Mouse (Mus musculus) liver, embryonic 13.5 days (tissue): ENCODE data around the gene Zfp536. TPM values are rescaled to one million over a fixed set of nuclear protein-coding genes. Genes with fewer than 3 reads are reported as not detected.
"Not testable (repeated sequence)": the region's sequence is repeated elsewhere in the genome, so short reads cannot be mapped to it uniquely, and the experiment has no call there.

ENCODE experiments used
- ATAC-seq: fragments of 200-750 bp; cut with Nextera tagmentation; 2 replicates; pipeline ENCODE4 v1.8.0; 2017; ENCODE audit warnings: low read depth, mild to moderate bottlenecking, moderate number of reproducible peaks, moderate library complexity
- DNase-seq: peaks from one replicate; pipeline ENCODE4 v3.0.0; 2022
- H3K27ac ChIP-seq: fragments of 300-500 bp; sonication (generic); 2 replicates; pipeline ENCODE4 v1.5.1; 2015; ENCODE audit warnings: moderate library complexity, mild to moderate bottlenecking, inconsistent platforms
- H3K27me3 ChIP-seq: fragments of 300-500 bp; sonication (generic); 2 replicates; pipeline ENCODE4 v1.6.1; 2015; ENCODE audit warnings: mild to moderate bottlenecking, inconsistent platforms
- H3K36me3 ChIP-seq: fragments of 300-500 bp; sonication (generic); 2 replicates; pipeline ENCODE4 v1.6.1; 2015; ENCODE audit warnings: mild to moderate bottlenecking, inconsistent platforms
- H3K4me1 ChIP-seq: fragments of 300-500 bp; sonication (generic); replicated peaks from 2 replicates; pipeline ENCODE4 v1.6.1; 2015; ENCODE audit warnings: inconsistent platforms
- H3K4me2 ChIP-seq: fragments of 300-500 bp; sonication (generic); 2 replicates; pipeline ENCODE4 v1.6.1; 2015; ENCODE audit warnings: inconsistent platforms, mild to moderate bottlenecking, moderate library complexity
- H3K4me3 ChIP-seq: fragments of 300-500 bp; sonication (generic); replicated peaks from 2 replicates; pipeline ENCODE4 v1.5.1; 2015; ENCODE audit warnings: mild to moderate bottlenecking, inconsistent platforms
- H3K9ac ChIP-seq: fragments of 300-500 bp; sonication (generic); 2 replicates; pipeline ENCODE4 v1.6.1; 2015; ENCODE audit warnings: mild to moderate bottlenecking, inconsistent platforms
- H3K9me3 ChIP-seq: fragments of 300-500 bp; sonication (generic); replicated peaks from 2 replicates; pipeline ENCODE4 v1.6.1; 2016; ENCODE audit warnings: inconsistent platforms
- WGBS: fragments of 180-500 bp; shearing (Covaris S2); methylation state at CpG from one replicate; pipeline ENCODE4 v1.1.7; 2015; ENCODE audit not compliant: insufficient replicate concordance; 5-methylcytosine and 5-hydroxymethylcytosine counted together
- polyA plus RNA-seq: library from polyadenylated mRNA; unstranded; fragments of >200 nt; fragmentation: Nextera tagmentation; extraction: Ambion mirVana; gene quantifications from 2 replicates; pipeline ENCODE4 v1.2.1, GENCODE M21; 2015

The Zfp536 gene
- polyA plus RNA-seq, 1 experiment from 2014 or later = 0.09 TPM

DNA sequence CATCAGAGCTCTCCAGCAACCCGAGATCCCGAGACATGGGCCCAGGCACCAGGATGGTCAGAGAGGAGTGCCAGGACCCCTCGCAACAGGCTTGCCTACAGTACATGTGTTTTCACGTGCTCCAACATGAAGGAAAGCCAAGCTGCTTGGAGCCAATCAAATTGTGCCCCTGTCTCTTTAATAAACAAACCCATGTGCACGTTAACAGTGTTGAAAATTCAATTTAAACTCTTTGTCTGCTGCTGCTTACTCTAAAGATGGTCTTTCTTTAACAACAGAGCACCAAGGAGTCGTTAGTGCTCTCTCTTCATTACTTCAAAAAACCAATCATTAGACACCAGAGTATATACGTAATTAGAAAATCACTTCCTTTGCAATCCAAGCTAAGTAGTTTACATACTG, 50.2 kb downstream of the Zfp536 start:
- H3K4me3 ChIP-seq = no peak overlapping the region
- H3K4me2 ChIP-seq = no peak overlapping the region
- no peaks in the 10 kb centered on the region for H3K36me3 ChIP-seq
- H3K9ac ChIP-seq = no peak overlapping the region
- no peaks in the 10 kb centered on the region for H3K9me3 ChIP-seq
- no peaks in the 10 kb centered on the region for H3K27me3 ChIP-seq
- no peak for DNase-seq
- no peaks in the 10 kb centered on the region for H3K4me1 ChIP-seq
- ATAC-seq = no peak
- 53% methylated on average over 7 of the region's 7 CpGs for WGBS
- no peak overlapping the region for H3K27ac ChIP-seq

DNA sequence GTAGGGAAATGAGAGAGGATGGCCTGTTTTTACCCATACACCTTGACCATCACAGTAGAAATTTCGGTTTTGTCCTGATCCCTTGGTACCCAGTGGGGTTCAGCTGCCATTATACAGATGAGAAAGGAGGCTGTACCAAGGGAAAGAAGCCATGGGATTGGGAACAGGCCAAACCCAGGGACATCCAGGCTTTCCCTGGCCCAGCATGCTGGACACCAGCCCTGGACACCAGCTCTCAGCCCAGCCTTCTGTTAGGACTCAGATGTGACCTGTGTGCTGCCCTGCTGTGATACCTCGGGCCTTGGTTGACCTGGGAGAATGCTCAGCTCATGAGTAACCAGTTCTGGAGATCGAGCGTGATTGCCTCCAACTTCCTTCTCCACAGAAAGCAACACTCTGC, 51.8 kb downstream of the Zfp536 start:
- H3K27ac ChIP-seq = no peak overlapping the region
- ATAC-seq (no peak), DNase-seq (no peak)
- no peaks in the 10 kb centered on the region for H3K27me3 ChIP-seq
- H3K4me3 ChIP-seq = no peak overlapping the region
- H3K9me3 ChIP-seq = no peaks in the 10 kb centered on the region
- no peak overlapping the region for H3K4me2 ChIP-seq
- H3K36me3 ChIP-seq = no peaks in the 10 kb centered on the region
- no peaks in the 10 kb centered on the region for H3K4me1 ChIP-seq
- 57% methylated on average over 4 of the region's 4 CpGs for WGBS
- H3K9ac ChIP-seq = no peak overlapping the region

DNA sequence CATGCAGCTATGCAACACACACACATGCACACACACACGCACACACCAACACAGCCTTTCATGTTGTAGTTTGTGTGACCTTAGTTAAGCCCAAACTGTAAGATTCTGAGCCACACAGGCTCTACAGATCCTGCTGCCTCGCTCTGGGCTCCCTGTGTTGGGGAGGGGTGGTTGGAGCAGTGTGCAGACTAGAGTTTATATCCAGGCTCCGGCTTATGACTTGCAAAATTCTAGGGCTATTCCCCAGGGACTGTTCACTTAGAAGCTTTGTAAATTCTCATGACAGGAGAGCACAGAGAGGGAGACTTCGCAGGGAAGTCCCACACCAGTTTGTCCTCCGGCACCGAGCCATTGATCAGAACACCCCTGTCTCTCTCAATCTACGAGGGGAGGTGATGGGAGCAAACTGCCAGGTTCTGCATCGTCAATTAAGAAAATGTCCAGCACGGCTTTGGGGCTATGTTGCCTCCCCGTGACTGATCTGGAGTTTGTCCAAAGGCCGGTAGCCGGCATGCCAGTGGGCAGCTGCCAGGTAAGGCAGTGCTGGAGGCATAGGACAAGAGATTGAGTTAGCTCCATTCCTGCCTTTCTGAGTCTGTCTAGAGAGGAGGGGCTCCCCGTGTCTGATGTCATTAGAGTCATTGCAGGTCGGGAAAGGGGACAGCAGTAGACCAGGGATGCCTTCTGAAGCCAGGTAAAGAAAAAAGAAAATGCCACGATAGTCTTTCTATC, 54.6 kb downstream of the Zfp536 start:
- DNase-seq = no peak
- WGBS = 55% methylated on average over 15 of the region's 15 CpGs

DNA sequence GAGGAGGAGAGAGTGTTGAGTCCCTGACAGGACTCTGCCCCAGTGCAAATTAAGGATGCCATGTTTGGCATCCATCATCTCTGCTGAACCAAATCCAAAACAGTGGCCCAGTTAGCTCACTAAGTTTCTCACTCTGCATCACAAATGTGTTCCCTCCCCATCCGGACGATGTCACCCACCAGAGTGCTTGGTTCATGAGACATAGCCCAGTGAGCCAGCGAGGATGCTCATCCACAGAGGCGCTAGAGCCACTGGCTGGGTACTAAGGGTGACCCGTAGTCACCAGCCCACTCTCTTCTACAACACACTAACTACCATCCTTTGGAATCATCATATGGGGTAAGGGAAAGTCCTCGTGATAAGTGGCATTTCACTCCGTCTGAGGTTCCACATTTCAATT, 56.4 kb downstream of the Zfp536 start:
- WGBS = 72% methylated on average over 7 of the region's 7 CpGs
- Histone ChIP-seq H3K4me3 (no peak overlapping the region), H3K9ac (no peak overlapping the region), H3K27me3 (no peaks in the 10 kb centered on the region), H3K4me1 (no peaks in the 10 kb centered on the region), H3K36me3 (no peaks in the 10 kb centered on the region), H3K9me3 (no peaks in the 10 kb centered on the region), H3K4me2 (no peak overlapping the region), H3K27ac (no peak overlapping the region)
- no peak for ATAC-seq
- DNase-seq = no peak

More for the DNA sequence above, 54.6 kb downstream of the Zfp536 start:
- H3K4me3 ChIP-seq = no peak overlapping the region
- no peaks in the 10 kb centered on the region for H3K36me3 ChIP-seq
- no peak for ATAC-seq
- no peaks in the 10 kb centered on the region for H3K4me1 ChIP-seq
- H3K4me2 ChIP-seq = no peak overlapping the region
- H3K27me3 ChIP-seq = no peaks in the 10 kb centered on the region
- no peak overlapping the region for H3K27ac ChIP-seq
- no peak overlapping the region for H3K9ac ChIP-seq
- no peaks in the 10 kb centered on the region for H3K9me3 ChIP-seq

DNA sequence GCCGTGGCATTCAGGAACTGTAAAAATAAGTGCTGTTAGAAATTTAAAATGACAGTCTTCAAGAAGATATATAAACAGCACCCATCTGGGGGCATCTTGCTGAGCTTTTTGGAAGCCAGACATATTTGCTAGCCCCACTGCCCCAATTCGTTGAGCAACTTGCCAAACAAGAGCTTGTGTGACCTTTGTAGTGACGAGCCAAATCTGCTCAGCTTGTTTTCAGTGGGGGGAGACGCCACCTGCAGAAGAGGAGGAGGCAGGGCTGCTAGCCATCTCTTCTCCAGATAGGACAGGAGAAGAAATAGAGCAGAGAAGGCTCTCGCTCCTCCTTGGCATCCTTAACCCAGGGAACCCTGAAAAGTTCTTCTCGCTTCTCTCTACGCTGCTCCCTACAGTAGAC, 56.8 kb downstream of the Zfp536 start:
- no peak overlapping the region for H3K4me3 ChIP-seq
- no peak overlapping the region for H3K4me2 ChIP-seq
- no peaks in the 10 kb centered on the region for H3K27me3 ChIP-seq
- H3K27ac ChIP-seq = no peak overlapping the region
- no peak overlapping the region for H3K9ac ChIP-seq
- H3K4me1 ChIP-seq = no peaks in the 10 kb centered on the region
- DNase-seq (no peak), ATAC-seq (no peak)
- H3K9me3 ChIP-seq = no peaks in the 10 kb centered on the region
- H3K36me3 ChIP-seq = no peaks in the 10 kb centered on the region
- 53% methylated on average over 7 of the region's 7 CpGs for WGBS

DNA sequence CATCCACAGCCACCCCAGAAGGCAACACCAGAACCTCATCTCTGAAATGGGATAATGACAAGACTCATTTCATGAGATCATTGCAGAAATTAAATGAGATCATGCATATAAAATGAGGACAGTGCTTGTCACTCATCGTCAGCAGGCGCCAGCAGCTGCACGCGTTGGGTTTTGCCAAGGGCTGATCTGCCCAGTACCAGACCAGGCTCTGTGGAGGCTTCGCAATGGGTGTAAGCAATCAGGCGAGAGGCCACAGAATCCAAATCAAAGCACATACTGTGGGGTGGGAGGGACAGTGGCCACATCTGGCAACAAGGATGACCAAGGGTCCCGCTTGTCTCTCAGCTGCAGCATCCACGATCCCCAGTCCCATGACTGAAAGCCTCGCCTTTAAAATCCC, 69.0 kb downstream of the Zfp536 start:
- DNase-seq = no peak
- Histone ChIP-seq H3K4me2 (no peak overlapping the region), H3K4me1 (no peaks in the 10 kb centered on the region), H3K9ac (no peak overlapping the region), H3K27me3 (no peaks in the 10 kb centered on the region), H3K4me3 (no peak overlapping the region), H3K27ac (no peak overlapping the region), H3K9me3 (no peaks in the 10 kb centered on the region), H3K36me3 (no peaks in the 10 kb centered on the region)
- 69% methylated on average over 9 of the region's 9 CpGs for WGBS
- ATAC-seq = no peak

DNA sequence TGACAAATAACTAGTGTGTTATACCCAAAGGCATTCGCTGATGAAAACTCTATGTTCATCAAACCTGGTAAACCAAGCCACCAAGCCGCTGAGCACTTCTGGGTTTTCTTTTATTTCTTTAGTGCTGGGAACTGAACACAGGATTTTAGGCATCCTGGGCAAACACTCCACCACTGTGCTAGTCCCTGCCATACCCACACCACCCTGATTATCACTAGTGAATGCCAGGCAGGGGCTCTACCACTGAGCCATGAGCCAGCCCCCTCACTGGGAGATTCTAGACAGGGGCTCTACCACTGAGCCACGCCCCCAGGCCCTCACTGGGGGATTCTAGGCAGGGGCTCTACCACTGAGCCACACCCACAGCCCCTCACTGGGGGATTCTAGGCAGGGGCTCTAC, 76.1 kb downstream of the Zfp536 start:
- not testable (repeated sequence) for H3K4me1 ChIP-seq, H3K4me2 ChIP-seq, ATAC-seq, H3K27me3 ChIP-seq, H3K9ac ChIP-seq, DNase-seq, H3K36me3 ChIP-seq, H3K4me3 ChIP-seq, H3K27ac ChIP-seq, H3K9me3 ChIP-seq
- 69% methylated on average over 3 of the region's 3 CpGs for WGBS

DNA sequence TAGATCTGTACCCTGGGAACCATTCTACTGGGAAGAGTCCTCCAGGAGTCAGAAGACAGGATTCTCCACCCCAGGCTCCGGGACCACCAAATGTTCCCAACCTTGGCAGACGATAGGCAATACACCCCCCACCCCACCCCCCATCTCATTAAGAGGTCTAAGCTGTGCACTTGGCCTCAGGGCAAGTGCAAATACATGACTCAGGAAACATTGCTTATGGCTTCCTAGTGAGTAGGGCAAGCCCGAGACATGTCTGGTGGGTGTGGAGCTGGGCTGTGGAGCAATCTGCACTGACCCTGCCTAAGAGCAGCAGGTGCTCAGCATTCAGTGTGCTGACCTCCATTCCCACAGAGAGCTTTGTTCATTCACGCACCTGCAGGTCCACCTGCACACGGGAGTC, 78.4 kb downstream of the Zfp536 start:
- no peak overlapping the region for H3K4me3 ChIP-seq
- no peaks in the 10 kb centered on the region for H3K9me3 ChIP-seq
- no peak overlapping the region for H3K4me2 ChIP-seq
- ATAC-seq = no peak
- no peaks in the 10 kb centered on the region for H3K27me3 ChIP-seq
- no peak overlapping the region for H3K9ac ChIP-seq
- DNase-seq = no peak
- H3K4me1 ChIP-seq = no peaks in the 10 kb centered on the region
- H3K27ac ChIP-seq = no peak overlapping the region
- 43% methylated on average over 5 of the region's 5 CpGs for WGBS
- H3K36me3 ChIP-seq = no peaks in the 10 kb centered on the region

DNA sequence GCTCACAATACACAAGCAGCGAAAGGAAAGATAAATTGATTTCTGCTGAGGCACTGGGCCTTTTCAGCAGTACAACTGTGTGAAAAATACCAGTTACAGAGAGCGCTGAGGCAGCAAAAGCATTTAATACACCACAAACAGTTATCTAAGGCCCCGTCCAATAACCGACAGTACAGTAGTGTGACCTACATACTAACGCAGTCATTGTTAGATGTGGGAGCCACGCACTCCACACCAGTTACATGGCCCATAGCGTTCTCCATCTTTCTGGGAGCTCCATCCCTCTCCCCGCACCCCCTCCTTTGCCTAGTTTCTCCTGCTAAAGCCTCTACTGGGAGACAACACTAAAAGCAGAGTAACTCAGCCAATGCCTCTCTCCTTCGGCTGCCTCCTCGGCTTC, 82.8 kb downstream of the Zfp536 start:
- no peaks in the 10 kb centered on the region for H3K4me1 ChIP-seq
- H3K4me2 ChIP-seq = no peak overlapping the region
- WGBS = 73% methylated on average over 10 of the region's 10 CpGs
- H3K9me3 ChIP-seq = no peaks in the 10 kb centered on the region
- DNase-seq = no peak
- ATAC-seq = no peak
- no peak overlapping the region for H3K9ac ChIP-seq
- H3K4me3 ChIP-seq = no peak overlapping the region
- H3K36me3 ChIP-seq = no peaks in the 10 kb centered on the region
- H3K27me3 ChIP-seq = no peaks in the 10 kb centered on the region
- no peak overlapping the region for H3K27ac ChIP-seq

DNA sequence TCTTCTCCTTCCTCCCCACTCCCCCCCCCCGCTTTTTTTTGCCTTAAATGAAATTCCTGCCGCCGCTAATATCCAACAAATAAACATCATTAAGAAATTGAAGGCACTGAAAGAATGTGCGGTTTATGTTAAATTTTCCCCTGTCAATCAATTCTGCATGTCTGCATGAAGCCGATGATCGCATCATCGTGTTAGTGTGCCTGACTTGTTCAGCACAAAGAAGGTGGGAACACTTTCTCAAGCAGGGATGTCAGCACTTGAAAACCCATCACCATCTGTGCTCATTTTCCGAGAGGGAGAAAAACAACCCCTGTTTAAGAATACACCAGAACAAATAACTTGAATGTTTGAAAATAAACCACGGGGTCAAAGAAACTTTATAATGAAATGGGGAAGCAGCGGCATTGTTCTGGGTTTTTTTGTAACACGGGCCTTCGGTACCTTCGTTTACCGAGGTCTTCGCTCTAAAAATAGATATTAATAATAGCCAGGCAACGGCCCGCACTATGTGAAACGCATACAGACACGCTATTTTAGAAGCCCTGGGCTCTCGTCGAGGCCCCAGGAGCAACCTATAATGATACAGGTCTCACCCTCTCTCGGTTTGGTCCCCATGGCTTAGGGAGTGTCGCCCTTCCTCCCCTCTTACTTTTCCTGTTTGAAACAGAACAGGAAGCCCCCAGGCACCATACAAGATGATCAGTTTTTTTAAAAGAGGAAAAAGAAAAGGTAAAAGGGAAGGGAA, 83.7 kb downstream of the Zfp536 start:
- 67% methylated on average over 23 of the region's 23 CpGs for WGBS
- no peak overlapping the region for H3K27ac ChIP-seq
- no peak overlapping the region for H3K4me2 ChIP-seq
- ATAC-seq (no peak), DNase-seq (no peak)
- H3K9ac ChIP-seq = no peak overlapping the region
- H3K27me3 ChIP-seq = no peaks in the 10 kb centered on the region
- H3K9me3 ChIP-seq = no peaks in the 10 kb centered on the region
- H3K4me1 ChIP-seq = no peaks in the 10 kb centered on the region
- H3K4me3 ChIP-seq = no peak overlapping the region
- H3K36me3 ChIP-seq = no peaks in the 10 kb centered on the region

DNA sequence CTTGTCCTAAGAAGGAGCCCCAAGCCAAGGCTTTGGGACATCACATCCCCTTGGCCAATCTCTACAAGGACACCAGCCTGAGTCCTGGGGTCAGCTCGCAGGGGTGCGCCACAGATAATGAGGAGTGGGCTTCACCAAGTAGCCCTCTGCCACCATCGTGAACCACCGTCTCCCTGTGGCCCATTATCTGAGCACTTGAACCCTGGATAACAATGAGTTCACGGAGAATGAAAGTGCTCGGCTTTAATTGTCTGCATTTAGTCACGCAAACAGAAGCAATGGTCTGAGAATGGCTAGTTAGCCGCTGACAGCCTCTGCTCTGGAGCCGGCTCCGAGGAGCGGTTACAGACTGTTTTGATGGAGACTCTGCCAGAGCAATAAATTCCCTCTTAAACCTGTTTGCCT, 84.3 kb downstream of the Zfp536 start:
- Histone ChIP-seq H3K4me3 (no peak overlapping the region), H3K36me3 (no peaks in the 10 kb centered on the region), H3K4me2 (no peak overlapping the region), H3K9me3 (no peaks in the 10 kb centered on the region), H3K9ac (no peak overlapping the region), H3K27me3 (no peaks in the 10 kb centered on the region), H3K4me1 (no peaks in the 10 kb centered on the region), H3K27ac (no peak overlapping the region)
- no peak for ATAC-seq
- DNase-seq = no peak
- WGBS = 82% methylated on average over 11 of the region's 11 CpGs

DNA sequence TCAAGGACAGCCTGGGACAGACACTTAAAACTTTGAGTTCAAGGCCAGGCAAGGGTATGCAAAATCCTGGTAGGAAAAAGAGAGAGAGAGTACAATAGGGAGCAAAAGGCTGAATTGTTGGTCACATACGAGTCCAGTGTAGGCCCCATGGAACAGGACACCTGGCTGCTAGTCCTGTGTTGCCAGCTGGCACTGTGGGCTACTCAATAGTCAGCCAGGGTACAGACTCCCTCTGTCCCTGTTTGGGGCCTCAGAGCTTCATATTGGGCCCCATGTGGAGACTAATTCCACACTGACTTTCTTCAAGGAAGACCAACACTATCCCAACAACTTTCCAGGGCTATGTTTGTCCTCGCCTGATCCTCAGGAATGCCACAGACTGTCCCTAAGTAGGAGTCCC, 87.1 kb downstream of the Zfp536 start:
- H3K27me3 ChIP-seq = no peaks in the 10 kb centered on the region
- WGBS = 51% methylated on average over 2 of the region's 2 CpGs
- no peak overlapping the region for H3K4me3 ChIP-seq
- H3K27ac ChIP-seq = no peak overlapping the region
- H3K4me1 ChIP-seq = no peaks in the 10 kb centered on the region
- no peak overlapping the region for H3K9ac ChIP-seq
- no peak overlapping the region for H3K4me2 ChIP-seq
- H3K36me3 ChIP-seq = no peaks in the 10 kb centered on the region
- ATAC-seq (no peak), DNase-seq (no peak)
- no peaks in the 10 kb centered on the region for H3K9me3 ChIP-seq
